Mouse (Mus musculus) G1E-ER4 (cell line): Measurements from ENCODE around the gene Col4a1. TPM values are rescaled to one million over a fixed set of nuclear protein-coding genes. Genes with fewer than 3 reads are reported as not detected.

Experiments used
- GATA1 ChIP-seq: IDR thresholded peaks from one replicate; pipeline ENCODE4 v1.8.0; 2012; ENCODE audit warnings: low read length, inconsistent platforms
- polyA plus RNA-seq: library from polyadenylated mRNA; stranded (reverse); fragments of >175 nt; gene quantifications from 2 replicates; pipeline ENCODE4 v1.2.3, GENCODE M21; 2012

Col4a1 gene
- polyA plus RNA-seq, 1 experiment: not detected

- no peak for TF ChIP-seq GATA1
These were observed 46.2 kb downstream of the Col4a1 start for GRCm38 (mm10) chr8:11266471-11266870.

GRCm38 (mm10) chr8:11265971-11266370, 46.7 kb downstream of the Col4a1 start:
- no peak for TF ChIP-seq GATA1

GRCm38 (mm10) chr8:11263848-11264247, 48.8 kb downstream of the Col4a1 start:
- no peak for TF ChIP-seq GATA1

GRCm38 (mm10) chr8:11262031-11262735, 50.4 kb downstream of the Col4a1 start:
- no peak for TF ChIP-seq GATA1

GRCm38 (mm10) chr8:11259832-11260615, 52.6 kb downstream of the Col4a1 start:
- no peak for TF ChIP-seq GATA1

- TF ChIP-seq GATA1: no peak
These were observed 54.0 kb downstream of the Col4a1 start for GRCm38 (mm10) chr8:11258517-11259136.

GRCm38 (mm10) chr8:11257079-11258017, 55.3 kb downstream of the Col4a1 start:
- TF ChIP-seq GATA1: no peak

- no peak for TF ChIP-seq GATA1
These were observed 56.2 kb downstream of the Col4a1 start for GRCm38 (mm10) chr8:11256405-11256804.

- no peak for TF ChIP-seq GATA1
These were observed 56.9 kb downstream of the Col4a1 start for GRCm38 (mm10) chr8:11255680-11256079.

GRCm38 (mm10) chr8:11254914-11255530, 57.6 kb downstream of the Col4a1 start:
- TF ChIP-seq GATA1: no peak

- no peak for TF ChIP-seq GATA1
These were observed 58.1 kb downstream of the Col4a1 start for GRCm38 (mm10) chr8:11254510-11254909.

- no peak for TF ChIP-seq GATA1
These were observed 59.1 kb downstream of the Col4a1 start for GRCm38 (mm10) chr8:11253556-11253955.

- no peak for TF ChIP-seq GATA1
These were observed 59.6 kb downstream of the Col4a1 start for GRCm38 (mm10) chr8:11253041-11253440.

- TF ChIP-seq GATA1: no peak
These were observed 60.3 kb downstream of the Col4a1 start for GRCm38 (mm10) chr8:11252235-11252774.
